14 mouse cellular contexts compared by ENCODE assay signal in genomic region chr5:130586257-130586656, GRCm38 (mm10).
DNase-seq lines count a peak whose midpoint lies in the region; ATAC-seq and TF ChIP-seq lines count a peak whose summit lies in the region.
"Had no signal": no experiment of that assay in that cellular context is flagged by ENCODE, and none has a peak within 500 bp of the region (broad histone marks: within the 10 kb centered on the region; RNA-seq: fewer than 3 reads in every experiment).

No protein-coding gene starts in this region.

- peak; percentile 1 to 9 for DNase-seq in heart, adult 18-20 months
- no peak for DNase-seq in heart, adult 9 months (ENCODE audit: low spot score in 2 of 2)
- no peak for DNase-seq in midbrain, postnatal 0 days (ENCODE audit: low spot score)
- DNase-seq in midbrain, embryonic 11.5 days (ENCODE audit: low spot score, missing footprints) = no peak
- peak; percentile 40 for DNase-seq in adrenal gland, postnatal 10 days
- no peak for DNase-seq in natural killer cell, adult 2 months (ENCODE audit: low spot score in 2 of 2)
- no peak for DNase-seq in yolk sac, embryonic 10.5 days (ENCODE audit: low spot score)
- DNase-seq: kidney, adult 18-20 months; left cerebral cortex, postnatal 4 days; lung, adult 2 months; right cerebral cortex, postnatal 14 days had no signal

- TF ChIP-seq CTCF in midbrain, postnatal 0 days (IDR thresholded peaks at IDR 0.05) = peak; percentile 17; the same call in 1 of the 2 replicates

- H3K4me2 ChIP-seq in midbrain, postnatal 0 days (ENCODE audit: low read depth, low read length, poor library complexity, severe bottlenecking) = no peak overlapping the region
- no peak overlapping the region for H3K4me2 ChIP-seq in midbrain, embryonic 11.5 days

- H3K9ac ChIP-seq in midbrain, postnatal 0 days (replicated peaks; ENCODE audit: low read length, poor library complexity, severe bottlenecking) = no peak overlapping the region
- no peak overlapping the region for H3K9ac ChIP-seq in midbrain, embryonic 11.5 days (ENCODE audit: low read length)

- no peak overlapping the region for H3K4me3 ChIP-seq in midbrain, postnatal 0 days (ENCODE audit: low read depth, low read length)
- no peak overlapping the region for H3K4me3 ChIP-seq in midbrain, embryonic 11.5 days (ENCODE audit: low read depth, low read length)
- H3K4me3 ChIP-seq: erythroblast, embryonic 14.5 days; megakaryocyte, embryonic 14.5 days had no signal

- no peak overlapping the region for H3K27ac ChIP-seq in midbrain, postnatal 0 days (ENCODE audit: low read depth, low read length)
- no peak overlapping the region for H3K27ac ChIP-seq in midbrain, embryonic 11.5 days (ENCODE audit: low read depth, low read length)

- H3K36me3 ChIP-seq in midbrain, postnatal 0 days (ENCODE audit: insufficient read depth, low read length) = no peaks in the 10 kb centered on the region
- no peaks in the 10 kb centered on the region for H3K36me3 ChIP-seq in midbrain, embryonic 11.5 days (ENCODE audit: control insufficient read depth, insufficient read depth, low read length)

- no peaks in the 10 kb centered on the region for H3K27me3 ChIP-seq in midbrain, postnatal 0 days (ENCODE audit: insufficient read depth, low read length)
- no peaks in the 10 kb centered on the region for H3K27me3 ChIP-seq in midbrain, embryonic 11.5 days (ENCODE audit: control insufficient read depth, insufficient read depth, low read length)
- H3K27me3 ChIP-seq: megakaryocyte, embryonic 14.5 days had no signal

- WGBS in midbrain, postnatal 0 days = 94% methylated on average over 4 of the region's 4 CpGs
- 90% methylated on average over 4 of the region's 4 CpGs for WGBS in midbrain, embryonic 11.5 days

- H3K9me3 ChIP-seq in midbrain, postnatal 0 days (ENCODE audit: low read length) = no peaks in the 10 kb centered on the region
- H3K9me3 ChIP-seq in midbrain, embryonic 11.5 days (ENCODE audit: control insufficient read depth, low read length) = peaks cover 3% of the 10 kb centered on the region; the same call in 1 of the 2 replicates

- H3K4me1 ChIP-seq in midbrain, postnatal 0 days (ENCODE audit: insufficient read depth, low read length) = no peaks in the 10 kb centered on the region
- no peaks in the 10 kb centered on the region for H3K4me1 ChIP-seq in midbrain, embryonic 11.5 days (ENCODE audit: control insufficient read depth, insufficient read depth, low read length)
- H3K4me1 ChIP-seq: megakaryocyte, embryonic 14.5 days had no signal

- ATAC-seq in midbrain, postnatal 0 days (ENCODE audit: low FRiP score) = no peak
- ATAC-seq in midbrain, embryonic 11.5 days (ENCODE audit: low FRiP score) = no peak
- ATAC-seq: activated CD4-positive, CD25-positive, alpha-beta regulatory T cell, adult 4 months had no signal

Comparison
In these comparisons a context has a peak if more than half of its experiments do, and no peak if none do; other contexts are left out.
1. DNase-seq: peak in heart, adult 18-20 months (2 of 2) and adrenal gland, postnatal 10 days (single experiment); none in heart, adult 9 months (0 of 2), midbrain, postnatal 0 days (single experiment), midbrain, embryonic 11.5 days (single experiment), natural killer cell, adult 2 months (0 of 2) and yolk sac, embryonic 10.5 days (single experiment).